Mouse (Mus musculus) layer of hippocampus, adult 9-11 months (tissue): ENCODE measurements around the gene Sft2d1.
"Not testable (repeated sequence)": the region's sequence is repeated elsewhere in the genome, so short reads cannot be mapped to it uniquely, and the experiment has no call there.

Experiments used
- DNase-seq: peaks from one replicate; pipeline ENCODE4 v3.0.0; 2022

The Sft2d1 gene

DNA sequence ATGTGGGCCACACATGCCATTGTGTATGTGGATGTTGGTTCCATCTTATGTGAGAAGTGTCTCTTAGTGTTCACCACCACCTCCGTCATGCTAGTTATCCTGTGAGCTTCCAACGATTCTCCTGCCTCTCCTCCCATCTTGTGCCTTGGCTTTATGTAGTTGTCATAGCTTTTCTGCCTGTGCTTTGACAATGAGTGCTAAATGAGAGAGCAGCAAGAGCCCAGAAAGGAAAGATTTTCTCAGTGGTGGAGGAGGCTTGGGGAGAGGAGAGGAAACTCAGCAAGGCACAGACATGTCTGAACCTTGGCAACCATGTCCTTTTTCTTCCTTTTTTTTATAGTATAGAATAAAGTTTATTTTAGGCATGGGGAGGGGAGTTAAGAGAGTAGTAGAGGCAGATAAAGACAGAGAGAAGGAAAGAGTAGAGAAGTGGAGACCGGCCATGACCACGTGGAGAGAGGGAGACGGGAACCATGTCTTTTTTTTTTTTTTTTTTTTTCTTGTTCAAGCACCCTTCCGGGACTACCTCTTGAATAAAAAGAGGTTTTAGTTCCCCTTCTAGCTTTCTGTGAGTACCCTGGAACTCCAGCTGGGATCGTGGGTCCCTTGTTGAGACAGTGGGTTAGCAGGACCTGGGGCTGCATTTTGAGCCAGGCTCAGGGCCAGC is 8.0 kb upstream of the Sft2d1 start:
- DNase-seq: no peak

DNA sequence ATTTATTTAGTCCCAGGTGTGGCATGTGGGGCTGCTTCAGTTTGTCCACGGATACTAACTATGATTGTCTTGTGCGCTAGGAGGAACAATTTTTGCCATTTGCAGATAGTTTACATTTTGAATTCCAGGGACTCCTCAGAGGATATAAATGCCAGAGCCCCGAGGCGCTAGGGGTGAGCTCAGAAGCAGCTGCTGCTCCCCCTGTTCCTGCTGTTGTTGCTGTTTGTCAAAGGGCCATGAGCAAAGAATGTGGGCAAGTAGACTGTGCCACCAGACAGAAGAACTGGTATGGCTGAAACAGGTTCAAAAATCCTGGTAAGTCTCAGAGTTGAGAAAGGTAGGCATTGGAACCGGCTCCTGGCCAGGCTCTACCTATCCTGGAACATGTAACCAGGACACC is 7.2 kb upstream of the Sft2d1 start:
- no peak for DNase-seq

DNA sequence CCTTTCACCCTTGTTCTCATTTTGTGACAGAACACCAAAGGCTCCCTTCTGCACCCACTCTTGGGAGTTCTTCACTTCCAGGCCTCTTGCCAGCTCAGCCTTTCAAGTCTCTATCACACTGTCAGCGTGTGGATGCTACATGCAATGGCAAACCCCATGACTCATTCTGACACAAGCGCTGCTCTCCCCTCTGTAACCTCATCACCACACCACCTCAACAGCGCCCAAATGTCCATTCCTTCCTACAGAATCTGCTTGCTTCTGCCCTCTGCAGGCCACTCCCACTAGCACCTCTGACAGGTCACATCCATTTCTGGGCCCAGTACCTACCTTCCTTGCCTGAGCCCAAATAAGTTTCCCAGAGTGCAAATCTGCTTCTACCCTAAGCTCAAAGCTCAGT is 5.1 kb upstream of the Sft2d1 start:
- DNase-seq: peak; percentile 50

DNA sequence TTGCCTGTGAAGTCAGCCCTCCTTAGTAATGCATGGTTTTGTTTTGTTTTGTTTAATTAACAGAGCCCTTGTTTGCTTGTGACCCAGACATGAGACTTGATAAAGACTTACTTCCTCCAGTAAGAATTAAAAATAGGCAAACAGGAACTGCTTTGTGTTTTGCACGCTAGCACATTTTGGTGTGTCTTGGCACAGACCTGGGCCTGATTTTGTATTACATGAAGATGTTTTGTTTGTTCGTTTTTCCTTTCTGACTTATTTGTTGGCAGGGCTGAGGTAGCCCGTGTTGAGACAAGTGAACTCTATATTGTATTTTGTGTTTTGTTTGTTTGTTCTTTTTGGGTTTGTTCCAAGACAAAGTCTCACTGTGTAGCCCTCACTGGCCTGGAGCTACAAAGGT is 849 bp downstream of the Sft2d1 start:
- DNase-seq: no peak

DNA sequence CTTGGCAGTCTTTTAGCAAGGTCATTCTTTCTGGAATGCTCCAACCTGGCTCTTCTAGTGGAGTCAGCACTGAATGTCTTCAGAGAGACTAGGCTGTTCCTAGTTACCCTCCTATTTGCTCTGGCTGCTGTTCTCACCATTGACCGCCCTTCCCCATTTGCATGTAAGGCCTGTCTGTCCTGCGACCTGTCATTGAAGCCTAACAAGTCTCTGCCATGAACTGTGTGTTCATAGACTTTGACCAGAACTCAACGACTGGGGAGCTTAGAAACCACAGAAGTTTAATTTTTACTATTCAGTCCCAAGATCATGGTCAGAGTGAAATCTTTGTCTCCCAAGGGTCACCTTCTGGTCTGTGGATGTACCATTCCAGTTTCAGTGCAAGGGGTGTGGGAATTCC is 3.1 kb downstream of the Sft2d1 start:
- no peak for DNase-seq

DNA sequence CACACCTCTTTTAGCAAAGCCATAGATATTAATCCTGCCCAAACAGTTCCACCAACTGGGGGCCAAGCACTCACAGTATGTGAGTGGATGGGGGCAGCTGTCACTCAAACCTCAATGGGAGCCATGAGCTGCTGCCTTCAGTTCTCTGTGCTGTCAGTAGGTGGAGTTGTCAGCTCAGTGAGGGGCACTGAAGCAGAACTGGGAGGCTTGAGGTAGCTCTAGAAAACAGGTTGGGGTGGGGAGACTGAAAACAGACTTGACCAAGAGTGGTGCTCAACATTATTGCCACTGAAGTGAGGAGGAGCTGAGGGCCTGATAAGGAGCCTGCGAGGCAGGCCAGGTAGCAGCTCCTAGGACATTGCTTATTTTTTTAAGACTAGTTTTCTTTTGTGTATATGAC is 5.3 kb downstream of the Sft2d1 start:
- DNase-seq: no peak

DNA sequence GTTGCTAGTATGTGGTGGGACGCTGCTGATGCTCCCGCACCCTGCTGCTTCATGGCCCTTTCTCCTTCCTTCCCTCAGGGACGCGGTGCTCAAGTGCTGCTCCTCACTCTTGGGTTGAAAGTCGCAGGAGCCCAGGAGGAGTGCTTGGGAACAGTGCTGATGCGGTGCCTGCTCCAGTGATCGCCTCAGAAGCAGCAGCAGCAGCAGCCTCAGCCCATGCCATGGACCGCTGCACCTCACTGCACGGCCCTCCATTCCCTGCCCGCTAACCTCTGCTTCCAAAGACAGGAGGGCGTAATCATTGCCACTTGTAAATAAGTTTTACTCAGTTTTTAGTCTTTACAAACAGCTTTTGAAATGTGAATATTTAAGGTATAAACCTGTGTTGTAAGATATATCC is 16.0 kb downstream of the Sft2d1 start:
- not testable (repeated sequence) for DNase-seq

DNA sequence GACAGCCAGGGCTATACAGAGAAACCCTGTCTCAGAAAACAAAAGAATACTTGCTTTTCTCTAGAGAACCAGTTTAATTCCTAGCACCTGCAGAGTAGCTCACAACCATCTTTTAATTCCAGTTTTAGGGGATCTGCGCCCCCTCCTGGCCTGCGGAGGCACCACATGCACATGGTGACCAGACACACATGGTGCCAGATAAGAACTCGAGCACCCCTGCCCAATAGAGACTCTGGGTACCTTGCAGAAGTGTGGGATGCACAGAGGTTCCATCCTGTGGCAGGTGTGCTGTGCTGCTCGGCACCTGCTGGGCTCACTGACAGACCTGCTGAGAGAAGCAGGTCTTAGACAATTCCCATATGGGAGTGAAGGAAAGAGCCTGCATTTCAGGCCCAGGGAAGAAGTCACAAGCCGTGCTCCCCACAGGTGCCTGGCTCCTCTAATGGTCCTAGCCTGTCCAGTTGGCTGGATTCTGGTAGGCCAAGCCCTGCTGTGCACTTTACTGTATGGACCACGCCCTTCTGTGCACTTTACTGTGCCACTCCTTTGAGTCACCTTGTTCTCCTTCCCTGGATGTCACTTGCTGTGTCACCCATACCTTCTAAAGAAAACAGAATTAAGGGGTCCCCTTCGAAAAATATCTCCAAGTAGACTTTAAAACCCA is 17.7 kb downstream of the Sft2d1 start:
- no peak for DNase-seq

DNA sequence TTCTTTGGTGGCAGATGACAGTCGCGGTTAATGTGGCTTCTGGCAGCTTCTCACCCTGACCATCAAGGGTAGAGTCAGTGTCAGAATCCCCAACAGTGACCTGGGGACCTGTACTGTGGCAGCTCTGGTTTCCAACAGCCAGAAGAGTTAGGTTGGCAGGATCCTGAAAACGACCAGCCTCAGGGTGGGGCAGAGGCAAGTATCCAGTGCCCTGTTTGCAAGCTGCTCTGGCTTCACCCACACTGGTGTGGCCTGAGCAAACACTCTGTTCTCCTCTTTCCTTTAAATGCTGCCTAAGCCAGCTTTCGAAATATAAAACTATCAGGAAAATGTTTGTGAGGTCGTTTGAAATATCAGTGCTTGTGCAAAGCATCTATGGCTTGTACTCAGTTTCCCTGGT is 19.7 kb downstream of the Sft2d1 start:
- DNase-seq: no peak

DNA sequence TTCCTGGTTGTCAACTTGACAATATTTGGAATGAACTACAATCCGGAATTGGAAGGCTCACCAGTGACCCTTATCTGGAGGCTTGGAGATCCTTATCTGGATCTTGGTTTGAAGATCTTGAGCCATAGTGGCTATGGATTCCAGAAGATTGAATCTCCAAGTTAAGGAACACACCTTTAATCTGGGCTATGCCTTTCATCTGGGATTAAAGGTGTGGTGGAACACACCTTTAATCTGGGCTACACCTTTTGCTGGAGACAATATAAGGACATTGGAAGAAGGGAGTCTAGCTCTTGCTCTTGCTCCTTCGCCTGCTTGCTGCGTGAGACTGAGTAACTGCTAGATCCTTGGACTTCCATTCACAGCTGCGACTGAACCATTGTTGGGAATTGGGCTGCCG is 26.3 kb downstream of the Sft2d1 start, which contains the start of gene Prr18:
TSS of gene Prr18 (plus strand) at position 301 of the 400 bp plus-strand sequence.
- not testable (repeated sequence) for DNase-seq

DNA sequence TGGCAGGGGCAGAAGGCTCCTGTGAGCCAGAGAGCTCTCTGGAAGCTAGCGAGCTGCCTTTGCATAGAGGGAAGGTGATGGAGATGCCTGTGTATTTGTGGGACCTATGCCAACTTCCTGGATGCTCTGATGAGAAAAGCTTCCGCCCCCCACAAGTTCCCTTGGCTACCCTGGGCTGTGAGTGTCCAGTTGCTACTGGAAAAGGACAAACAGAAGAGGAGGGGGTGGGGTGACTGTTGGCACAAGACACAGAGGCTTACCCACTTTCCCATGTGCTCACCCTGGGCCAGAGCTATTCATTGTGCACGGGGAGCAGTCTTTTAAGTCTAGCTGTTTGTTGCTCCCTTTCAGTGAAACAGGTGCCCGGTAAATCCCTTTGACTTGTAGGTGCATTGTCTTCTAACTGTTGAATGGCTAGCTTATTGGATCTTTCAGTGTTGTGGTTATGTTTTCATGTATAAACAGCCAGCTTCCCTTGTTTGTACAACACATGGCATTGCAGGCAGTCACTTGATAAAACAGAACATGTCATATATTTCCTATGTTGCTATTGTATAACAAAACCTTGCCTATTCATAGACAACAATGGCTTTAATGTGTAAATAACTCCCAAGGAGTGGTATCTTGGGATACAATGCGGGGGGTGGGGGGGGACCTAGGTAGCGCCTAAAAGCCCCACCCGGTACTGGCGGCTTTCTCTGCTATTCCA is 28.9 kb downstream of the Sft2d1 start:
- peak; percentile 47 for DNase-seq

DNA sequence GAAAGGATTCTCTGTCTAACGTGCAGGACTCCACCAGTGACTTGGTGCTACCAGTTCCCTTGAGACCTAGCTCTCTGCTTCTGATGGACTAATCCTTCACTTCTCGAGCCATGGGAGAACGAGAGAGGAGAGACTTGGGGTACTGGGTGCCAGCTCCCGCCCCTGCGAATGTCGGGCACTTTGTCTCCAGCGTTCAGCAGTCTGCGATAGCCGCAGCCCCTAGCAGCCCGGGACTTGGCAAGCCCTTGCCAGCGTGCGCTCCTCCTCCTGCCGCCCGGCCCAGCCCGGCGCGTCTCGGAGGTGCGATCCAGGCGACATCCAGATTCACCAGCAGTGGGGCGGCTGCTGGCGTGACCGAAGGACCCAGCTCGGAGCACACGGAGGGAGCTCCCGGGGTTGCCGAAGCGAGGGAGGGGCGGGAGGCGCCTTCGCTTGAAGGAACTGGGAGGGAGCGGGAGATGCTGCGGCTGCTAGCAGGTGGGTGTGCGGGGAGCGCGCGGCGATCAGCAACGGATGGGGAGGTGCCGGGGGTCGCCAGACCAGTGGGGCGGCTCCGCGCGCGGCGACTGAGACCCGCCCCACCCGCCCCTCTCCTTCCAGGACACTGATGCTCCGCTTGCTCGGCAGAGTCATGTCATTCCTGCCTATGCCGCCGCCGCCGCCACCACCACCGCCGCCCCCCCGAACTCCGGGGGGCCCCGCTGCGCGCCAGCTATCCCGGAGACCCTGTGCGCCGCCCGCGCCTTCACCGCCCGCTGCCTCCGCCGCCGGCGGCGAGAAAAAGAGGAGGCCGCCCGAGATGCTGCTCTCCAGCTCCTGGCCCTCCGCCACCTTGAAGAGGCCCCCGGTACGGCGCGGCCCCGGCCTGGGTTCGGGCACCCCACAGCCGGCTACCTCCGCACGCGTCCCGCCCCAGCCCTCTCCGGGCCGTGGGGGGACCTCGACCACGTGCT is 29.8 kb downstream of the Sft2d1 start:
- peak; percentile 42 for DNase-seq

DNA sequence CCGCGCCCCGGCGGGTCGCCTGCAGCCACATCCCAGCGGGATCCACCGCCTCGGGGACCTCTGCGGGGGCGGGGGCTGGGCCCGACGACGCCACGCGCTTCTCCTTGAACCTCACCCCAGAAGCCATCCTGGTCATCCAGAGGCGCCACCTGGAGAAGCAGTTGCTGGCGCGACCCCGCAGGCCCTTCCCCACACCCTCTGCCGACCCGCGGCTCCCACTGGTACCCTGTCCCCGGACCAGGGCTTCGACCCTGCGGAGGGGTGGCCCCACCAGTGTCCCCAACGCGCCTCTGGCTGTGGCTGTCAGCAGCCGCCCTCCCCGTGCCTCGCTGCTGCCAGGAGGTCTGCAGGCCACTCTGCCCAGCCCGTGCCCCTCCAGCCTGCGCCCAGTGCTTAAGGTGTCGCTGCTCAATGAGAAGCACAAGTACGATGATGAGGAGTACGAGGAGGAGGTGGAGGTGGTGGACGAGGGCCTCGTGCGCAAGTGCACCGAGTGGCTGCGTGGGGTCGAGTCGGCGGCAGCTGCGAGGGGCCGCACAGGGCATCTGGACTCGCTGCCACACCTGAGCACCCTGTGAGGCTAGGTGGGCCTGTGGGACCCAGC is 30.6 kb downstream of the Sft2d1 start:
- no peak for DNase-seq

DNA sequence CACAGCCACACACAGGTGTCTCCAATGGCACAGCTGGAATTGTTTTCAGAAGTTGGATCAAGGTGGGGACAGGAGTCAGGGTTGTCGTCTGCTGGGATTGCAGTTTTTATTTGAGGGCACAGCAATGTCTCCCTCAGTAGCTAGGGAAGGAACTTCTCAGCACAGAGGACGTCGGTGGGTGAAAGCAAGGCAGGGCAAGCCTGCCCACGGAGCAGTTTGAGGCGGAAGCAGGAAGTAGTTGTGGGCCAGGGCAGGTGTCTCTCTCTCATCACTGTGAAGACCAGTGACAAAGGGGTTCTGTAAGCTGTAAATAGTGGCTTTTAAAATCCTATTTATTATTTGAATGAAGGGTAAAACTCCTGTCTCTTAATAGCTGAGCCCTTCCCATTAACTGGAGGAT is 31.8 kb downstream of the Sft2d1 start:
- DNase-seq: no peak

DNA sequence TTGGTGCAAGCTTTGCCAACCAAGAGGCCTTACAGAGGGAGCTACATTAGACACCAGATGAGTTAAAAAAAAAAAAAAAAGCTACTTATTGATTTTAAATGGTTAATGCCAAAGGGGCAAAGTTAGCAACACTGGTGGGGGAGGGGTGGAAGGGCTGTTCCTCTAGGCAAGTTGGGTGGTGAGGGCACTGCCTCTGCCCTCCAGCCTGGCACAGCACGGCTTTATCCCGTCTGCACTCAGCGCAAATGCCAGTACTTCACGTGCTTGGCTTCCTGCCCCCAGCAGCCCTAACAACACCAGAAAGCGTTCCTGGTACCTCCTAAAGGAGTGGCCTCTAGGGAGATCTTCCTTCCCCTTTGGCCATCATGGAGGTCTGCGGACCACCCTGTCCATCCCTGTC is 32.5 kb downstream of the Sft2d1 start:
- peak; percentile 59 for DNase-seq

DNA sequence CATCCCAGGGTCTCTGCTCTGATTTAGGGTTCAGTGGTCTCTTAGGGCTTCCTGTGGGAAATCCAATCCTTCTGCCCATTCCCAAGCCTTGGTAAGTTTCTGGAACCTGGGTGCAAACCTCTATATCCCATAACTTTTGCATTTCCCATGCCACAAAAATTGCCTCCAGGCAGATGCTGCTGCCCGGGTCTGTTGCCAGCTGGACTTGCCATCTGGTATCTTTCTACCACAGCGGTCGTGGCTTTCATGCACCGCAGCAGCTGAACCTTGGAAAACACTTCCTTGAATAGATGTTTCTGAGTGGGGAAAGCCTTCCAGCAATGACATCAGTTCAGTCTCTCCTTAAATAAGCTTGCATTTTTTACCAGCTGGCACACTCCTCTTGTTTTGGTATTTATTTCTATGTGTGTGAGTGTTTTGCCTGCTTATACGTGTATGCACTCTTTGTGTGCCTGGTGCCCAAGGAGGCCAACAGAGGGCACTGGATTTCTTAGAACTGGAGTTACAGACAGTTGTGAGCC is 36.9 kb downstream of the Sft2d1 start:
- no peak for DNase-seq

DNA sequence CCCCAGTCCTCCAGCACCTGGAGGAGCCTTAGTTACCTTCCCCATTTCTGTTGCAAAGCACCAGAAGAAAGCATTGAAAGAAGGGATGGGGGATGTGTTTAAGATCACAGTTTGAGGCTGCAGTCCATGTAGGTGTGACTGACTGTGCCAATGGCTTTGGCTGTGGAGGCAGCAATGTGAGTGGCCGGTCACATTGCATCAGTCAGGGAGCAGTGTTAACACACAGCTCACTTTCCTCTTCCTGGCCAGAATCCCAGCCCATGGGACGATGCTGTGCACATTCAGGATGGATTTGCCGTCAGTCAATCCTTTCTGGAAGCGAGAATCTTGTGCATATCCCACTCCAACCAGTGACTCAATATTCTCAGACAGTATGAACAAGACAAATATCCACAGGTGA is 38.0 kb downstream of the Sft2d1 start:
- no peak for DNase-seq

DNA sequence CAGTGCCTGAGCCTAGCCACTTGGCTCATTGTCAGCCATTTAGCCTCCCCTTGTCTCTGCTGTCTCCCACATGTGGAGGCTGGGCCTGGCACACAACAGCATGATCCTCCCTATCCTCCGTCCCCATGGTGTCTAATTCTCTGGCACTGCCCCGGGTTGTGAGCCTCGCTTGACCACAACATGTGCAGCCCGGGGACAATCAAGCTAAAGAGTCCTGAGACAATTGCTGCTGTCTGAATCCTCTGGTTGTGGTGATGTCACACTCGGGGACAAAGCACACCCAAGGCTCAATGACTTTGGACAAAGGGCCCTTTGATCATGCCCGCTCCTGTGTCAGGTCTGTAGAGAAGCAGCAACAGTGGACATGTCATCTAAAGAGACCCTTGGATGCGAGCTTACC is 40.2 kb downstream of the Sft2d1 start:
- peak; percentile 93 for DNase-seq

DNA sequence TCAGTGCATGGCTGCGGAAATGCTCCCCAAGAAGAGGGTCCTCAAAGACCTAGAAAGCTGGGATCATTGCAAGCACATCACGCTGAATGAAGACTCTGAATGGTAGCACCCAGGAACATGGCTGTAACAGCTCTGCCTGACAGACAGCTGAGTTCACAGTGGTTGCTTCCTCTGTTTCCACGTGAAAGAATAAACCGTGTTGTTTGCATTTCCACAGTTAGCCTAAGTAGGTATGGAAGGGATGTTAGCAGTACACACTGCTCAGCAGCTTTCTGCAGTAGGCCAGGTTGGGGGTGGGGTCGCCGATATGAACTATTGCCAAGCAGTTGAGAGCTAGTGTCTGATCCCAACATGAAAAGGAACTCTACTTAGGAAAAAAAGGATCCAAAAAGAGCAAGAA is 44.8 kb downstream of the Sft2d1 start, which contains the start of gene T2:
TSS of gene T2 (plus strand) at position 301 of the 400 bp plus-strand sequence.
- no peak for DNase-seq

DNA sequence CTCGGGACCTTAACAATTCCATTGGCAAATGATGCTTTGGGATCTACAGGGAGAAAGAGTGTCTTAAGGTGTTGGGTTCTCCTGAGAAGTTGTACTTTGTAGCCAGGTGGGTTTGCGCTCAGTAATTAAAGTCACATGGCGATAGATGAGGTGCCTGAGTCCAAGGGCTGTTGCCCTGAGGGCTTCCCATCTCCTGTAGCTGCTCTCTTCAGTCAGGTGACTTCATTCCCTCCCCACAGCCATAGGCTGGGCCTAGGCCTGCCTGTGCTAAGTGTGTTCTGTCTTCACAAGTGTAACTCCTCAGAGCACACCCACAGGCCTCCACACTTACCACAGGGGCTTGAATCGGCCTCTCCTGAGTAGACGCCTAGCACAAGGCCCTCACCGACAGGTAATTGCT is 46.6 kb downstream of the Sft2d1 start:
- no peak for DNase-seq

DNA sequence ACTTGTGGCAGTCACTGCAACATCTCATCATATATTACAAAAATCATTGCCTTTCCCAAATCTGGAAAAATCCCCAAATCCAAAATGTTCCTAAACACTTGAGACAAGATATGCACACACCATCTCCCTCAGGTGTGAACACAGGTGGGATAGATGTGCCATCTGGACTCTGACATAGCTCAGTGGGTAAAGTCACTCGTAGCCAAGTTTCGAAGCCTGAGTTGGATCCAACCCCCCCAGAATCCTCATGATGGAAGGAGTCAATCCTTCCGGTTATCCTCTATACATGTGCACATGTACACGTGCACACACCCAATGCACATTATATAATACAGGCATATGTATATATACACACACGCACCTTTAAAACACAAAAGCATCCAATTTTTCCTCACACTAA is 50.0 kb downstream of the Sft2d1 start:
- DNase-seq: no peak
